Mouse (Mus musculus): Measurements from ENCODE around the gene Gm11549.

- TF ChIP-seq JUN (IDR thresholded peaks at IDR 0.05; ENCODE audit: insufficient read depth, low read depth, low read length) (peak; percentile 48; the same call in 1 of the 2 replicates), EP300 (IDR thresholded peaks at IDR 0.05; ENCODE audit: low read length) (peak; percentile 61; the same call in 1 of the 2 replicates), BHLHE40 (IDR thresholded peaks at IDR 0.05; ENCODE audit: low read depth, low read length) (peak; percentile 73), UBTF (IDR thresholded peaks at IDR 0.05; ENCODE audit: low read depth, low read length) (no peak)
Observed at GRCm38 (mm10) chr3:36481776-36482193, 39.8 kb downstream of the Gm11549 start.

Data from CH12.LX (cell line).